Mouse (Mus musculus) liver, embryonic 14.5 days (tissue): ENCODE measurements around the gene Ccdc113.
A peak's percentile ranks its signal among the peaks of the same experiment; 100 is the strongest.

Source experiments
- CTCF ChIP-seq: IDR thresholded peaks from 2 replicates; pipeline ENCODE4 v1.5.1; 2016; ENCODE audit warnings: antibody characterized with exemption, low read depth, control low read depth
- EP300 ChIP-seq: IDR thresholded peaks from 2 replicates; pipeline ENCODE4 v1.6.1; 2016; ENCODE audit warnings: antibody characterized with exemption, low read depth

GRCm38 (mm10) chr8:95533584-95534387 lies at the start of gene Ccdc113:
- TF ChIP-seq EP300 (no peak), CTCF (0 out of 2 replicates have a peak, but pooled peaks have one; percentile 13)
